Mouse (Mus musculus) WW6 (cell line): ENCODE results near the gene Sigirr.
A peak's percentile ranks its signal among the peaks of the same experiment; 100 is the strongest.

Experiments used
- DNase-seq: peaks from one replicate; pipeline ENCODE4 v3.0.0-alpha.2; 2013; ENCODE audit warnings: low read depth, low spot score

The Sigirr gene

DNA sequence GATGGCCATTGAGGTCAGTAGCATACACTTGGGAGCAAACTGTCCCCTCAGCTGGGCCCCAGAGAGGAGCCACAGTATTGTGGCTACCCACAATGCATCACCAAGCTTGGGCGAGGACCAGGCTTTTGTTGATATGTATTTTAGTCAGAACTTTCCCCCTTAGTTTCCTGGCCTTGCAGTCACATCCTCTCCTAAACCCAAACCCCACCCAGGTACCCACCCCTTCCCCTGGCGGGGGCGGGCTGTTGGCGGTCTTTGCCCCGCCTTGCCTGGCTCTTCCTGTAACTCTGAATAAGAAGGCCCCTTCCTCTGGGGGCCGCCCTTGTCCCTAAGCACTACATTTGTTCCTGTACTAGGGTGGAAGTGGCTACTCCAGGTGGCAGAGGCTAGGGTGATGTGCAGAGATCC lies 3.7 kb downstream of the Sigirr start:
- DNase-seq: no peak

DNA sequence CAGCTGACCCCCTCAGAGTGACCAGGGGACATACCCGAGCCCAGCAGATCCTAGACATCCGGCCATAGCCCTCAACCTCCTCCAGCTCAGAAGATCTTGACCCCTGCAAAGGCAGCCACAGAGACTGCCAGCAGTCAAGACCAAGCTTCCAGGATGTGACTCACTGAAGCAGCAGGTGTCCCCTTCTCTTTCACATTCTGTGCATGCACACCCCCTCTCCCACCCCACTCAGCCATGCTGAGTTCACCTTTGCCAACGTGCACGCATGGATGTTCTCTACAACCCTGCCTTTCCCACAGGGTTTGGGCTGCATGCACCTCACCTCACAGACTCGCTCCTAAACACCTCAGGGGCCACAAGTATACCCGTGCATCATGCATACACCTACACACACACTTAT lies 4.4 kb downstream of the Sigirr start:
- DNase-seq: no peak

DNA sequence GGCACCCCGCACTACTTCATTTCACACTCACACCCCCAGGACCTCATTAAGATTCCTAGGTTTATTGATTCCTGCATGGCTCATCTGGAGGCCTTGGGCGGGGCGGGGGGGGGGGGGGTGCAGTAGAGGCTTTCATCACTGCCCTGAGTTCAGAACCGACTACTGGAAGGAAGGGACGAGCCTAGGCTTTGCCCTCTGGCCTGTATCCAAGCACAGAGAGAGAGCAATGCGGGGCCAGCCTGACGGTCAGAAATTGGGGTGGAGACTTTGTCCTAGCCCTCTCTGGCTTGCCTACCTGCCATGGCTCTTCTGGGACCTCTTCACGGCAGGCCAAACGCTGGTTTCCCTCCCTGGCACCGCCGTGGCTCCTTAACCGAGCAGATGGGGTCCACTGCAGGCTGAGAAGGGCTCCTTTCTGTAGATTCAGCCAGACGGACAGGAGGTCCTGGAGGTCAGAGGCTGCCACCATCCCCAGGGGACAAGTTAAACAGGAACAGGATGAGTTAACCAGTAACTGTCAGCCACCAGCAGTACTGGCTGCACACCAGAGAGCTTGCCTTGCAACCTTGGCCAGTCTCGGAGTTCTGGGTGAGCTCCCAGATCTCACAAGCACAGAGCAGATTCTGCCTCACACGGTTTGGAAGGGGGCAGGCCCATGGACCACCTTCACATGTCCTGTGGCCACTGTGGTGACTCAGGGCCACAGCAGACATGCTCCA lies 5.7 kb downstream of the Sigirr start:
- no peak for DNase-seq

DNA sequence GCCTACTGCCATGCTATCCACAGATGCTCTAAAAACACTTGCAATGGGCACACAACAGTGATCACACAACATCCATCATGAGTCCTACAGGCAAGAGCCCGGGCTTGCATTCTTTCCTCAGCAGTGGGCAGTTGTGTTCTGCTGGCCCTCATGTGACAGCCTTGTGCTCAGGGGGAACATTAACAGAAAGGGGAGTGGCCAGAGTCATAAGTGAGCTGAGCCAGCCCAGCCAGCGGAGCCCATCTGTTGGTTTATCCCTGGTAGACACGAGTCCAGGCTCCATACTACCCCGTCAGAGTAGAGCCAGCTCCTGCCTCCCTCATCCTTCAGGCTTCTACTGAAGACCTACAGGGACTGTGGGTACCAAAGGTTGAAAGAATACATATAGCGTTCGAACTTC lies 6.4 kb downstream of the Sigirr start:
- no peak for DNase-seq

DNA sequence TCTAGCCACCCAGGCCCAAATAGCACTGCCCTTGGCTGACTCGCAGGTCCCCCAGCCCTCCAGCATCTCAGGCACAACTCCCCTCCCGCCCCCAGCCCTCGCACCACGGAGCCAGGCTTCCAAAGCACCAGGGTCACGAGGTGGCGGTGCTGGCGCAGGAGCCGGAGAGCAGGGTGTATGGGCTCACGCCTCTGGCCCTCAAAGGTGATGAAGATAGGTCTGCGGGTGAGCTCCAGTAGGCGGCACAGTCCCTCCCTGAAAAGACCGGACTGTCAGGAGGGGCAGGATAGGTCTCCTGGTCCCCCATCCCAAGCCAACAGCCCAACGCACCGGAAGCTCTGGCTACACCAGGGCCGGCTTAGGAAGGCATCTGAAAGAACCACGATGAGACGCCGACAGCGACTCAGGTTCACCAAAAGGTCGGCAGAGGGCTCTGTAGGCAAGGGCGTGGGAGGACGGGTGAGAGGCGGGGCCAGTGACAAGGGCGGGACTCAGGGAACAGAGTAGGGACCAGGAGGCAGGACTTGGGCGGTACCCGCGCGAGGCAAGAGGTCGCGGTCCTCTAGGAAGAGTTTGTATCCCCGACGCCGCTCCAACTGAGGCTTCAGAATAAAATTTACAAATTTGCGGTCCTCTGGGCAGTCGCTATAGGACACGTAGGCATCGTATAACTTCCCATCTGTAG lies 8.2 kb downstream of the Sigirr start:
- DNase-seq: peak; percentile 76

DNA sequence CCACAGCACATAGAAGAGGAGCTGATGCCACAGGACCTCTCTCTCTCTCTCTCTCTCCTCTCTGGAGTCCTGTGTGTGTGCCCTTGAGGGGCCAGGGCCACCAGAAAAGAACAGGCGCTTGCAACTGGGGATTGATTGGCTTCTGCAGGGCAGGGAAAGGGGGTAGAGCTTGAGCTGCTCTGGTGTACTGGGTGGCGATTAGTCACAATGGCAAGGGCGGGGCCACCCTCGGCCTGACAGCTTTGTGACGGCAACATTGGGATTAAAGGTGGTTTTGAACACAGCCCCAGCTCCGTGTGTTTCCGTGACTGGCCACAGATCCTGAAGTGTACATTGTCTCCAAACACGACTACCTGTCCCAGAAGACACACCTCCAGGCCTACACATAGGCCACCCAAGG lies 10.1 kb downstream of the Sigirr start:
- DNase-seq: no peak

DNA sequence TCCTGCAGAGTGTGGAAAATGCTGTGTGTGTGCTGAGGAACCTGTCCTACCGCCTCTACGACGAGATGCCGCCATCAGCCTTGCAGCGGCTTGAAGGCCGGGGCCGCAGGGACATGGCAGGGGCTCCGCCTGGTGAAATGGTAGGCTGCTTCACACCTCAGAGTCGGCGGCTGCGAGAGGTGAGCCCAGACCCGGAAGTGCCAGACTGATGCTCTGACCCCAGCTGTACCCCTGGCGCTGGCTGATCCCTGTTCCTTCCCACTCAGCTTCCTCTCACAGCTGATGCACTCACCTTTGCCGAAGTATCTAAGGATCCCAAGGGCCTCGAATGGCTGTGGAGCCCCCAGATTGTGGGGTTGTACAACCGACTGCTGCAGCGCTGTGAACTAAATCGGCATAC lies 11.9 kb downstream of the Sigirr start:
- no peak for DNase-seq

DNA sequence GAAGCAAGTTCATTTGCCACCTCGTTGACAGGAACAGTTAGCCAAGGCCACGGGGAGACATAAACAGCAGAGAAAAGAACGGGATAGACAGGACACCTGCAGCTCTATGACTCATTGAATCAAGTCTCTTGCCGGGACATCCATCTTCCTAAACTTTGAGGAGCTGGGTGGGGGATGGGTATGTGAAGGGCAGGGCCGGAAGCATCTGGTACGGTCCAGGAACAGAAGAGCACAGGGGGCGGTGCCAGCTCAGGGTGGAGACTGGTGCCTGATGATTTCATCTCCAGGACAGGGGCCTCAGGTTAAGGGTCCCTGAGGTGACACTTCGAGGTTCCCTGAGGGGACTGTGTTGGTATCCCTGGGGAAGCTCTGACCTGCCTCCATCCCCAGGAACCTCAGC lies 12.5 kb downstream of the Sigirr start:
- DNase-seq: no peak

DNA sequence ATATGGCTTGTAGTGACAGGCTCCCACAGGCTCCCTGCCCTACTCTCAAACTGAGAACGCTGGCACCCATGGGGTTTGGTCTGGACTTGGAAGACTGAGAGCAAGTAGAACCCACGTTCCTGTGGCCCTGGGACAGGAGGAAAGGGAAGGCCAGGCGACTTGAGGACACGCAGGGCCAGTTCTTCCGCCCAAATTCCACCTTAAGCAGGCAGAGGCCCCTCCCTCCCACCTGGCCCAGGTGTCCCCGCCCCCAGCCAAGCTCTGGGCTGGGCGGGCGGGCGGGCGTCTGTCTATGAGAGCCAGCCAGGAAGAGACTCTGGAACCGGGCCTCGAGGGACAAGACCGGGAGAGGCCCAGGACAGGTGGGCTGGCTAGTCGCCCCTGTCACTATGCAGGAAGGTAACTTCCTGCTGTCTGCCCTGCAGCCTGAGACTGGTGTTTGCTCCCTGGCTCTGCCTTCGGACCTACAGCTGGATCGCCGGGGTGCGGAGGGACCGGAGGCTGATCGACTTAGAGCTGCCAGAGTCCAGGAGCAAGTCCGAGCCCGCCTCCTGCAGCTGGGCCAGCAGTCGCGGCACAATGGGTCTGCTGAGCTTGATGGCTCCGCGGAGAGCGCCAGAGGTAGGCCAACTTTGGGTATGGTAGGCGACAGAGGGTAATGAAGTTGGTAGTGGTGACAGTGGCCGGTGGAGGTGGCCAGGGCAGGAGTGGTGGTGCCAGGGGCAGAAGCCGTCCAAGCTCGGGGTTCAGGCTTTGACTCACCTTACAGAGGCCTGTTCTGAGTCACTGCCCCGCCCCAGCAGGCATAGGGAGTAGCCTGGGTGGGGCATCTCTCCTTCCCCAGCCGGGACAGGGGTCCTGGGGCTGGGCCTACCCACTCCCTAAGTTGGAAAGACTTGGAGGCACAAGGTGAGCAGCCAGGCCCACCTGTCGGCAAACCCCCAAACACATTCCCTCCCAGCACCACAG lies 20.6 kb downstream of the Sigirr start:
- no peak for DNase-seq

DNA sequence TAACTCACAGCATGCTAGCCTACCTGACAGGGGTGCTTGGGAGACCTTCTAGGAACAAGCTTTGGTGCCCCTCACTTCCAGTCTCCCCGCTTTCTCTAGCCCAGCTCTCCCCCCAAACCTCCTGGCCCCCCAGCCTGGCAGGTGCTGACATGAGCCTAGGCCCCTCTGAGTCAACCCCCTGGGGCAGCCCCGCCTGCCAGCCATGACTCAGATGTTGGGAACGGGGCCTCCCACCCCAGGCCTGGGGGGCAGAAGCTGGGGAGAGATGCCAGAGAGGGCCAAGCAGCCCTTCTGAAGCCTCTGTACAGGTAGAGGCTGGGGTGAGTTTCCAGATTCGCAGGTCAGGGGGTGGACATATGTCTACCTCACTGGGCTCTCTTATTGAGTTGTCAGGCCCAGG lies 21.5 kb downstream of the Sigirr start:
- no peak for DNase-seq

DNA sequence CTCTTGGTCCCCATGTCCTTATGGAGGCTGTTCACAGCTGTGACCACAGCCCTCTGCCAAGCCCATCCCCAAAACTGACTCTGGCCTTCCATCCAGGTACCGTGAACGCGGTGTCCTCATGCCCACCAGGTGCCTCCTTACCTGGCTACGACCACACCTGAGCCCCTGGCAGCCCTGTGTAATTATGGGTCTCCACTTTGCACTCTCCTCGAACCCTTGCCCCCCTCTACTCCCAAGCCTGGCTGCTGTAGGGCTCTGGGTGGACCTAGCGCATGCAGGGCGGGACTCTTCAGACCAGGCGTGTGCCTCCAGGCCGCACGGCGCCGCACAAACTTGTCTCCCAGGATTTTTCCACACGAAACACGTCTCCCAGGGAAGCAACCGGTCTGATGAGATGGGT lies 22.5 kb downstream of the Sigirr start, which contains the start of gene Pkp3:
Gene Pkp3 (plus strand): TSS at position 378 of the 400 bp plus-strand sequence.
- DNase-seq: no peak

DNA sequence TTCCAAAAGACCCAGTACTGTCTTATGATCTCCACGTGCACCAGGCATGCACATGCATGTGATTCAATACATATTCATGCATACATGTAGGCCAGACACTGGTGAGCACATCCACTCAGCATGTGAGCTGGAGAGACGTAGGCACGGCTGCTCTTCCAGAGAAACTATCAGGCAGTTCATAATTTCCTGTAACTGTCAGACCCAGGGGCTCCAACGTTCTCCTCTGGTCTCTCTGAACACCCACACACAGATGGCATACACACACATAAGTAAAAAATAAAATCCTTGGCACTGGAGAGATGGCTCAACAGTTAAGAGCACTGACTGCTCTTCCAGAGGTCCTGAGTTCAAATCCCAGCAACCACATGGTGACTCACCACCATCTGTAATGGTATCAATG lies 26.6 kb downstream of the Sigirr start:
- DNase-seq: no peak

DNA sequence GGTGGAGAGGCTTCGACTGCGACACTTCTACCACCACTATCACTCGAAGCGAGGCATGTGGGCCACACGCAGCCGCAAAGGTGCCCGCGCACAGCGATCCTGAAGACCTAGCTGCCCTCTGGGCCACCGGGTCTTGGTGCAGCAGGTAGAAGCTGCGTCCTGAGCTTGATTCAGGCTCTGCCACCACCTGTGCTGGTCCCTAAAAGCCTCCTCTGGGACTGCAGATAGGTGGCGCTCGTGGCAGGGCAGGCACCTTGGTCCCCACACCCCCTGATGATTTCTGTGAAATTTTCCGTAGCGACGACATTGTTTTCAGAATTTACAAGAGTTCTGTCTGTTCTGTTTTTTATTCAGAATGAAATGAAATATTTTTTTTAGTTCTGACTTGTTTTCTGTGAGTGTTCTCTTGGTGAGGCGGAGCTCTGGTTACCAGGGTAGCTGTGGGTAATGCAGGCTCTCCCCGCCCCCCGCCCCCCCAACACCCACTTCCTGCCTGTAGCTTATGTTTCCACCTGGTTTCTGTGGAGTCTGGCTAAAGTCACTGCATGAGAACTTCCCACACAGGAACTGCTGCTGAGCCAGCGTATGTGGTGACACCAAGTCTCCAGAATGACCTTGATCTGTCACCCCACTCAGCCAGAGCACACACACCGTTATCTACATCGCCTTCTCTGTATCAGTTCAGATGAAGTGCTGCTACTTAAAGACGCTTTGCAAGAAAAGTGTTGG lies 28.2 kb downstream of the Sigirr start:
- DNase-seq: no peak

DNA sequence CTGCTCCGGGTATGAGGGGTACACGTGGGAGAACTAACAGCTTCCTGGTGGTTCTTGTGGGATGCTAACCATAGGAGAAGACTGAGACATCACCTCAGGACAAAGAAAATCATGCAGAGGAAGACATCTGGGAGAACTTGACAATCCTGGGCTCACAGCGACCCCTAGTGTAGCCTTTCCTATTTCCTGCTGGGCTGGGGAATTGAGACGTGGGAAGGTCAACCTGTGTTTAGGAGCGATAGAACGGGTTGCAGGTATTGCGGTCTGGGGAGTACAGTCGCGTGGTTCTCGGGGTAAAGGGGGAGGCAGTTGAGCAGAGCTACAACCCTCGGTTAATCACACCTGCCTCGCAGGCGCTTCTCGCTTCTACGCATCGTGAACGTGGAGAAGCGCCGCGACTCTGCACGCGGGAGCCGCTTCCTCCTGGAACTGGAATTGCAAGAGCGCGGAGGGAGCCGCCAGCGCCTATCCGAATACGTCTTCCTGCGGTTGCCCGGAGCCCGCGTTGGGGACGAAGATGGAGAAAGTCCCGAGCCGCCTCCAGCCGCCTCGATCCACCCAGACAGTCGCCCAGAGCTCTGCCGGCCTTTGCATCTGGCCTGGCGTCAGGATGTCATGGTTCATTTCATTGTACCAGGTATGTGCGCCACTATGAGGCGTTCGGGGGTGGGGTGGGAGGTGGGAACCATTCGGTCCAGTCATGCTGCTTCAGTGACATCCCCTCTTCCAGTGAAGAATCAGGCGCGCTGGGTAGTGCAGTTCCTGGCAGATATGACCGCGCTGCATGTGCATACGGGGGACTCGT lies 30.1 kb downstream of the Sigirr start:
- peak; percentile 73 for DNase-seq

DNA sequence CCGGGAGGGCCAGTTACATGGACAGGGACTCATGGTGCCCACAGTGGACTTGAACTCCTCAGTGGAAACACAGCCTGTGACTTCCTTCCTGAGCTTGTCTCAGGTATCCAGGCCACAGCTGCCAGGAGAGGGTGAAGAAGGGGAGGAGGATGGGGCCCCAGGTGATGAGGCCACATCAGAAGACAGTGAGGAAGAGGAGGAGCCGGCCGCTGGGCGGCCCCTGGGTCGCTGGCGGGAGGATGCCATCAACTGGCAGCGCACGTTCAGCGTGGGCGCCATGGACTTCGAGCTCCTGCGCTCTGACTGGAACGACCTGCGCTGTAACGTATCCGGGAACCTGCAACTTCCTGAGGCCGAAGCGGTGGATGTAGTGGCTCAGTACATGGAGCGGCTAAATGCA lies 32.0 kb downstream of the Sigirr start:
- DNase-seq: no peak

DNA sequence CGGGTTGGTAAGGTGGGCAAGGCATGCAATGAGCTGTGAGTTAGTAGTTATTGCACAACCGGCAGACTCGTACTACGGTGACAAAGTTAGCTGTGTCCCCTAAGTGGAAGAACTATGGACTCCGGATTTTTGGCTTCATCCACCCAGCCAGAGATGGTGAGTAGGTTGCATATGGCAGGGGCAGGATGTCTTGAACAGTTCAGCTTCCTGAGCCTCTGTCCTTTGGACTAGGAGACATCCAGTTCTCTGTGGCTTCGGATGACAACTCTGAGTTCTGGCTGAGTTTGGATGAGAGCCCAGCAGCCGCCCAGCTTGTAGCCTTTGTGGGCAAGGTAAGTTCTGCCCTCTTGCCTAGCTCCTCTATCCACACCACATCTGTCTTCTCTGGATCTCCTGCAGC lies 35.8 kb downstream of the Sigirr start:
- no peak for DNase-seq

DNA sequence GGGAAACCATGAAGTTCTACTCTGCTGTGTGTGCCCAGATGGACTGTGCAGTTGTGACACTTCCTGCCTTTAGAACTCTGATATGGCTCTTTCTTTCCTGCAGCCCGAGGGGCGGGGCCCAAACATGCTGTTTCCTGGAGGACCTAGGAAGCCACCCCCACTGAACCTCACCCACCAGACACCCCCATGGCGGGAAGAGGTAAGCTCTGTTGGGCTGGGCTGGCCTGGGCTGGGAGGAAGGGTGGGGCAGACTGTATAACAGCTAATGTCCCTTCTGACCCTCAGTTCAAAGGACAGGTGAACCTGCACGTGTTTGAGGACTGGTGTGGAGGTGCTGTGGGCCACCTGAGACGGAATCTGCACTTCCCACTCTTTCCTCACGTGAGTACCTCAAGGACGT lies 36.2 kb downstream of the Sigirr start:
- no peak for DNase-seq

DNA sequence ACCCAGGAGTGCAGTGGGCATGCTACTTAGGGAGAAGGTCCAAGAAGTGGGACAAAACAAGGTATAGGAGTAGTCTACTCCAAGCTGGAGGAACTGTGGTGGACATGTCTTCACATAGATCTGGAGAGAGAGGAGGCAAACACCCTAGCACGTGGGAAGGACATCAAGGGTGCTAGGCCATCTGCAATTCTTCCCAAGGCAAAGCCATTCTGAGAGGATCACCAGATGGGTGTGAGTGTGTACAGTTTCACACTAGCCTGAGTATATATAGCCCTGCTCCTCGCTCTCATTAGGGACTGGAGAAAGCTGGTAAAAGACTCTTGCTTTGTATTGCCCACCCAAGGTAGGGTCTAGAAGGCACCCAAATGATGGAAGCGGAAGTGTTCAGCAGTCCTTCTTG lies 37.0 kb downstream of the Sigirr start:
- DNase-seq: no peak

DNA sequence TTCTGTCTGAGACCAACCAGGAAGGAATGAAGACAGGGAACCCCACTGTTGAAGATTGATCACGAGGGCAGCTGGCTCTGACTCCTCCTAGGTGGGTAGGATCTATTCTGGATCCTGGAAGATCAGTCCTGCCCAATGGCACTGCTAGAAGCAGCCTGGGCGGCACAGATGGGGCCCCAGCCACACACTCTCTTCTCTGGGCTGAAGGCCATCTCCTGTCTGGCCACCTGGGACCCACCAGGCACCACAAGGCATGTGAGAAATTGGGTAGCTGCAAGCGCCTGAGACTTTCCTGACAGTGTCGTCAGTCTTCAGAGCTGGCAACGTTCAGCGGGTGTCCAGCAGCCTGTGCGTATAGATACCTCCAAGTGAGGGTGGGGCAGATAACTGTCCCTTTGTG lies 37.8 kb downstream of the Sigirr start:
- no peak for DNase-seq

DNA sequence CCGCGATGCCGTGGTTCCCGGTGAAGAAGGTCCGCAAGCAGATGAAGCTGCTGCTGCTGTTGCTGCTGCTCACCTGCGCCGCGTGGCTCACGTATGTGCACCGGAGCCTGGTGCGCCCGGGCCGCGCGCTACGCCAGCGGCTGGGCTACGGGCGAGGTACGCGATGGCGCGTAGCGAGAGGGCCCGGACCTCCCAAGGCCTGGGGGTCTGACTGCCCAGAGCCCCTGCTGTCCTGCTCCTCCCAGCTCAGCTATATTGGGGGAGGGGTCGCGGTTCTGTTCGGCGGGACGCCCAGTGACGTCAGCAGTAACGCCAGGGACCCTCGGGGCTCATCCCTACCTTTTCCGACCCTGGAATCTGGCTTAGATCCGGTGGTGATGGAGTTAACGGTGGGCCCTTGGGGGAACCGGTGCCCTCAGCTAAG lies 39.1 kb downstream of the Sigirr start:
- no peak for DNase-seq
